Mouse (Mus musculus) myocyte (in vitro differentiated cells): ENCODE results near the gene Rhbdd1. TPM values are rescaled to one million over a fixed set of nuclear protein-coding genes. Genes with fewer than 3 reads are reported as not detected.
A peak's percentile ranks its signal among the peaks of the same experiment; 100 is the strongest.

Experiments
- H3K27me3 ChIP-seq: one replicate; pipeline ENCODE4 v1.6.1; 2011; ENCODE audit not compliant: control insufficient read depth, insufficient read depth, insufficient read length
- H3K36me3 ChIP-seq: one replicate; pipeline ENCODE4 v1.6.1; 2011; ENCODE audit not compliant: control insufficient read depth, insufficient read depth
- H3K4me2 ChIP-seq: one replicate; pipeline ENCODE4 v1.6.1; 2011; ENCODE audit warnings: low read depth, control low read depth
- H3K4me3 ChIP-seq: one replicate; pipeline ENCODE4 v1.5.1; 2011; ENCODE audit warnings: mild to moderate bottlenecking, control low read depth, moderate library complexity
- H3K79me2 ChIP-seq: one replicate; pipeline ENCODE4 v1.6.1; 2011; ENCODE audit not compliant: control insufficient read depth, insufficient read depth
- H3ac ChIP-seq: one replicate; pipeline ENCODE4 v1.6.1; 2011; ENCODE audit not compliant: control insufficient read depth, insufficient read length
- CEBPB ChIP-seq: IDR thresholded peaks from 2 replicates; pipeline ENCODE4 v1.6.1; 2011; ENCODE audit warnings: mild to moderate bottlenecking, moderate library complexity; ENCODE audit not compliant: poor library complexity, insufficient read depth, severe bottlenecking
- E2F4 ChIP-seq: IDR thresholded peaks from one replicate; pipeline ENCODE4 v1.6.1; 2011; ENCODE audit warnings: mild to moderate bottlenecking, control low read depth, moderate library complexity; ENCODE audit not compliant: insufficient read depth
- MAX ChIP-seq: IDR thresholded peaks from one replicate; pipeline ENCODE4 v1.6.1; 2011; ENCODE audit warnings: low read depth, mild to moderate bottlenecking, control low read depth
- MYOD1 ChIP-seq, 3 experiments: IDR thresholded peaks; one replicate each; pipeline ENCODE4 v1.6.1; 2011; ENCODE audit warnings: control low read depth in 2 of 3, low read depth in 2 of 3, mild to moderate bottlenecking in 2 of 3, moderate library complexity in 1 of 3; ENCODE audit not compliant: insufficient read length in 2 of 3, control insufficient read depth in 1 of 3
- MYOG ChIP-seq, 3 experiments: IDR thresholded peaks; one replicate each; pipeline ENCODE4 v1.6.1; 2011; ENCODE audit warnings: control low read depth in 2 of 3, low read depth in 2 of 3, mild to moderate bottlenecking in 2 of 3; ENCODE audit not compliant: insufficient read length in 2 of 3, control insufficient read depth in 1 of 3, insufficient read depth in 1 of 3
- POLR2A ChIP-seq: IDR thresholded peaks from one replicate; pipeline ENCODE4 v1.6.1; 2011; ENCODE audit warnings: low read depth, mild to moderate bottlenecking, control low read depth, moderate library complexity; ENCODE audit not compliant: insufficient read length
- POLR2AphosphoS2 ChIP-seq: IDR thresholded peaks from one replicate; pipeline ENCODE4 v1.6.1; 2011; ENCODE audit warnings: low read depth, control low read depth; ENCODE audit not compliant: insufficient read length
- REST ChIP-seq: IDR thresholded peaks from one replicate; pipeline ENCODE4 v1.6.1; 2011; ENCODE audit warnings: mild to moderate bottlenecking, control low read depth, moderate library complexity; ENCODE audit not compliant: insufficient read depth, insufficient read length
- SRF ChIP-seq: IDR thresholded peaks from one replicate; pipeline ENCODE4 v1.6.1; 2011; ENCODE audit warnings: low read depth; ENCODE audit not compliant: control insufficient read depth, insufficient read length
- TCF12 ChIP-seq: IDR thresholded peaks from one replicate; pipeline ENCODE4 v1.6.1; 2011; ENCODE audit warnings: mild to moderate bottlenecking, control low read depth; ENCODE audit not compliant: poor library complexity, insufficient read depth, severe bottlenecking
- TCF3 ChIP-seq: IDR thresholded peaks from one replicate; pipeline ENCODE4 v1.6.1; 2011; ENCODE audit warnings: low read depth, control low read depth; ENCODE audit not compliant: insufficient read length
- USF1 ChIP-seq: IDR thresholded peaks from one replicate; pipeline ENCODE4 v1.6.1; 2011; ENCODE audit warnings: low read depth, mild to moderate bottlenecking, control low read depth, moderate library complexity
- polyA plus RNA-seq: library from polyadenylated mRNA; unstranded; fragments of >200 nt; fragmentation: generic; extraction: Trizol; gene quantifications from one replicate; pipeline ENCODE4 v1.2.1, GENCODE M21; 2012; ENCODE audit warnings: missing spikeins

The Rhbdd1 gene
- polyA plus RNA-seq, 1 experiment = 43.3 TPM

DNA sequence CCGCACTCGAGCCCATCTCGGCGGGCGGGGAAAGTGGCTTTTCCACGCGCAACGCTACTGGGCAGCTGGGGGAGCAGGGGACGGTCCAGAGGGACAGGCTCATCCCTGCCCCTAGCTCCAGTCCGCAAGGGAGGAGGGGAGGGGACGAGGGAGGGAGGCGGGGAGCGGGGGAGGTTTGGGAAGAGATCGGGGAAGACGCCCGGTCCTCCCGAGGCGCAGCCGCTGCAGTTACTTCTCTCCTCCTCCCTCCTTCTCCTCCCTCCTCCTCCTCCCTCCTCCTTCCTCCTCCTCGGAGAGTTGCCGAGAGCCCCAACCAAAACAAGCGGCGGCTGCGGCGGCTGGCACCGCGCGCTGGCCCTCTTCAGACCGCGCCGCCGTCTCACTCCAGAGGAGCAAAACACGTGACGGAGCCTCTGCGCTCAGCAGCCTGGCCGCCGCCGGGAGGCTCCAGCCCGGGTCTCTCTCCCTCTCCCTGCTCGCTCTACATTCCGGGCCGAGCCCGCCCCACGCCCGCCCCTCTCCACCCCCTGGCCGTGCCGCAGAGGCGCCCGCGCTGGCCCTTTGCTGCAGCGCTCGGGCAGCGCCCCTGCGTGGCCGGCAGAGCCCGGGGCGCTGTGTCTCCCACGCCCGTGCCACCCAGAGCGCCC is 25.0 kb upstream of the Rhbdd1 start, which contains the start of gene Irs1:
Gene Irs1, minus strand, starts transcription at position 266 of the 647 bp plus-strand sequence.
- H3K36me3 ChIP-seq = no peaks in the 10 kb centered on the region
- peaks cover 41% of the 10 kb centered on the region for H3K79me2 ChIP-seq
- TF ChIP-seq SRF = no peak
- TF ChIP-seq MAX = no peak
- TF ChIP-seq E2F4 = no peak
- TF ChIP-seq USF1 = peak; percentile 50
- peak; percentile 54 for TF ChIP-seq POLR2A
- no peak for TF ChIP-seq CEBPB
- no peak for TF ChIP-seq POLR2AphosphoS2
- peak in 1 of 3 experiments; percentile 10 for TF ChIP-seq MYOG (IDR thresholded peaks at IDR 0.05; ENCODE audit: control insufficient read depth in 1 of 3, insufficient read depth in 1 of 3, insufficient read length in 2 of 3, low read depth in 2 of 3)
- H3K4me3 ChIP-seq = peak within 1 kb of the TSS; percentile 96
- H3ac ChIP-seq = peak within 1 kb of the TSS; percentile 27
- no peaks in the 10 kb centered on the region for H3K27me3 ChIP-seq
- H3K4me2 ChIP-seq = peak within 1 kb of the TSS; percentile 98

DNA sequence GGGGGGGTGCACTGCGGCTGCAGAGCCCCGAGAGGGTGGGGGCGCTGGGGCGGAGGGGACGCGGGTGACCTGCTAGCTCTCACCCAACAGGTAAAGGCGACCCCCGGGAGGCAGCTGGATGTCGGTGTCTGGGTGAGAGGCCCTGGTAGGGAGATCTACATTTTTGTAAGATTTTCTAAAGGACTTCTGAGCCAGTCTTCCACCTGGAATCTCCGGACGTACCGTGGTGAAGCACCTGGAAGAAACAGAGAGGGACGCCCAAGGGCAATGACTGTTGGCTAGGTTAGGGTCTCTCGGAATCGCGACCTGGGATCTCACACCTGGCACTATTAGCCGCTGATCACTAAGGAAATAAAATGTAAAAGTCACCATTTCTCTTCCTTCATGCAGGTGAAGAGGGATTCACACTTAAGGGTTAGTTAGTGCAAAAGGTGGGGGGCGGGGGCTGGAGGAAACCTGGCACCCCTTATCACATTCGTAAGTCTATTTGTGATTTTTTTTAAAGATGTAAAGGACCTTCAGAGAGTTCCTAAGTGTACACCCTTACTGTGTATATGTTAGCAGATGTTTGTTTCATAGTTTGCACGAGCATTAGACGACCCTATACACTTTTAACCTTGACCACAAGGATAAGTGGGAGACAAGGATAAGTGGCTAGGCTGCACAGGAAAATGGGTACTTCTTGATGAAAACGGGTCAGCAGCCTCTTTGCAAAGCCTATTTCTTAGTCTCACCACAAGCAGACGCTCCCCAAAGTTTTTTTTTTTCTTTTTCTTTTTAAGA is 24.1 kb upstream of the Rhbdd1 start:
- TF ChIP-seq TCF12 = no peak
- peak overlapping the region; percentile 86 for H3K4me2 ChIP-seq
- H3K79me2 ChIP-seq = peaks cover 33% of the 10 kb centered on the region
- no peaks in the 10 kb centered on the region for H3K27me3 ChIP-seq
- H3K36me3 ChIP-seq = no peaks in the 10 kb centered on the region
- H3ac ChIP-seq = no peak overlapping the region
- peak overlapping the region; percentile 96 for H3K4me3 ChIP-seq

DNA sequence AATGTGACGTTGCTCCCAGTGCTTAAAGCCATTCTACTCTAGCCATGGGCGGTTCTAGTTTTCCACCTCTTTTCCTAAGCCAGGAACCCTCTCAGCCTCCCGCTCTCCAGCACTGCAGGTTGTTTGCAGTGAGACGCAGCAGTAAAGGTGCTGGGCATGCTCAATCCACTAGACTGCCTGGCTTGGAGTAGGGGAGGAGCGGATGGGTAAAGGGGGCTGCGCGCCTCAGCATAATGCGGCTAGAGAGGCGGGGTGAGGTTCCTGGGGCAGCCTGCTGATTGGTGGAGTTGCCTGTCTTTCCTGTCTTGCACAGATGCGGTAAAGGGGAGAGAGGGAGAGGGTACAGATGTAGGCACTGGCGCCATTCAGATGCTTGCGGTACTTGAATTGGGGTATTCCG is 23.5 kb upstream of the Rhbdd1 start:
- Histone ChIP-seq H3K27me3 (no peaks in the 10 kb centered on the region), H3ac (no peak overlapping the region), H3K79me2 (peaks cover 26% of the 10 kb centered on the region), H3K36me3 (no peaks in the 10 kb centered on the region), H3K4me2 (no peak overlapping the region), H3K4me3 (peak overlapping the region; percentile 96)
- no peak for TF ChIP-seq MAX
- TF ChIP-seq POLR2AphosphoS2 = no peak
- TF ChIP-seq MYOG (IDR thresholded peaks at IDR 0.05; ENCODE audit: control insufficient read depth in 1 of 3, insufficient read depth in 1 of 3, insufficient read length in 2 of 3, low read depth in 2 of 3) = no peak
- TF ChIP-seq E2F4 = no peak
- no peak for TF ChIP-seq TCF12
- no peak for TF ChIP-seq TCF3
- TF ChIP-seq CEBPB = no peak
- no peak for TF ChIP-seq USF1

DNA sequence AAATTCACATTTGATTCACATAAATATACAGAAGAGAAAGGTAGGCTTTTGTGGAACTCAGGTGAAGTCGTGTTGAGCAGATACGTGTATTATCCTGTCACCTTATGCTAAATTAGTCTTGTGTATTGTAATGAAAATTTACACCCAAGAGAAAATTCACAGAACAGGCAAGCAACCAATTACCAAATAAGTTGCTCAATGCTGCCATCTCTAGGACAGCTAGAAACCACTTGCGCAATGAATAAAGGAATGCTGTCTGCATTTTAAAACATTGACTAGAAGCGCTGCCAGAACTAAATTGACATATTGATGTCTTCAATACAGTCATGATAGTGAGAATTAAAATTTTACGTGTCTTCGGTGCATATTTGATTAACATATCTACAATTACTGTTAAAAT is 22.1 kb upstream of the Rhbdd1 start:
- Histone ChIP-seq H3K79me2 (peaks cover 13% of the 10 kb centered on the region), H3K36me3 (no peaks in the 10 kb centered on the region), H3K4me2 (no peak overlapping the region), H3K4me3 (no peak overlapping the region), H3K27me3 (no peaks in the 10 kb centered on the region), H3ac (no peak overlapping the region)
- TF ChIP-seq TCF3 (no peak), CEBPB (peak; percentile 93), POLR2A (no peak), TCF12 (no peak), REST (no peak), MYOG (IDR thresholded peaks at IDR 0.05; ENCODE audit: control insufficient read depth in 1 of 3, insufficient read depth in 1 of 3, insufficient read length in 2 of 3, low read depth in 2 of 3) (no peak)

DNA sequence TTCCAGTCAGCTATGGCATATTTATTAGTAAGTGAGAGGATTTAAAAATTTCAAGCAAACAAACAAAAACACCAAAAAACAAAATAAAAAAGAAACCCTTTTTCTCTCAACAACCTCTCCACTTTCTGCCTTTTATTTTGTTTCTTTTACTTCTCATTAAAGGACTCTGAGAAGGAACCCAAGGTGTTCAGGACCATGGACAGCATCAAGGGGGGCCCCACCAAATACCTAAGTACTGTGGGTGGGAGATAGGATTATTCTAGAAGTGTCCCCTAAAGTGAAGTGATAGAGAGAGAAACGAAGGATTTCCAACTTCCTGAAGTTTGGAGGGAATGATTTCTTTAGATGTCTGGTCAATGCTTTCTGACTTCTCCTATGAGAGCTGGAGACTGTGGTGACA is 17.7 kb upstream of the Rhbdd1 start:
- no peaks in the 10 kb centered on the region for H3K36me3 ChIP-seq
- H3K79me2 ChIP-seq = no peaks in the 10 kb centered on the region
- no peak overlapping the region for H3ac ChIP-seq
- TF ChIP-seq TCF3 = no peak
- H3K4me2 ChIP-seq = no peak overlapping the region
- H3K27me3 ChIP-seq = no peaks in the 10 kb centered on the region
- no peak overlapping the region for H3K4me3 ChIP-seq

DNA sequence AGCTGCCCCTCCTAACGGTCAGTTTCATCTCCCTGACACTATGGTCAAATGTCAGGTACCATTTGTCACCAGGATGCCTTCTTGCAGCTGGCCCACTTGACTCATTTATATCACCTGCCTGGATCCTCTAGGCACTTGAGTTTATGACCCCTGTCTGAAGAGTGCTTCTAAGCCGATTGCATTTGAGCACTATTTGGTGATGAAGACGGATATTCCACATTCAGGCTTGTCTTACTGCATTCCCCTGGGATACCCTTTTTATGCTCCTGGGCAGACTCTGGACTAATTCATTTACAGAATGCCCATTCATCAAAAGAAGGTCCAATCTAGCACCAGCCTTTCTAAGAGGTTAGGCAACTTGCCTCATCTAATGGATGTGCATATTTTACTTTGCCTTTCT is 11.8 kb upstream of the Rhbdd1 start:
- H3K4me2 ChIP-seq = no peak overlapping the region
- H3ac ChIP-seq = no peak overlapping the region
- no peaks in the 10 kb centered on the region for H3K27me3 ChIP-seq
- no peak for TF ChIP-seq REST
- TF ChIP-seq USF1 = no peak
- TF ChIP-seq SRF = no peak
- TF ChIP-seq TCF3 = no peak
- peak in 1 of 3 experiments; percentile 26 for TF ChIP-seq MYOG (IDR thresholded peaks at IDR 0.05; ENCODE audit: control insufficient read depth in 1 of 3, insufficient read depth in 1 of 3, insufficient read length in 2 of 3, low read depth in 2 of 3)
- TF ChIP-seq TCF12 = no peak
- TF ChIP-seq MYOD1 (IDR thresholded peaks at IDR 0.05; ENCODE audit: control insufficient read depth in 1 of 3, insufficient read length in 2 of 3, low read depth in 2 of 3) = peak in 2 of 3 experiments; percentile 34 to 41
- H3K79me2 ChIP-seq = no peaks in the 10 kb centered on the region
- no peaks in the 10 kb centered on the region for H3K36me3 ChIP-seq
- H3K4me3 ChIP-seq = no peak overlapping the region
